Mouse (Mus musculus) embryonic fibroblast, embryonic 13.5 days (primary cell): ENCODE data around the gene Prkaa2.

Experiments used
- CTCF ChIP-seq: IDR thresholded peaks from 2 replicates; pipeline ENCODE4 v1.5.1; 2011; ENCODE audit warnings: mild to moderate bottlenecking, control low read depth, low read length, moderate library complexity, borderline replicate concordance; ENCODE audit not compliant: insufficient read depth
- POLR2A ChIP-seq: IDR thresholded peaks from 2 replicates; pipeline ENCODE4 v1.6.1; 2011; ENCODE audit warnings: low read depth, mild to moderate bottlenecking, control low read depth, low read length, moderate library complexity

DNA sequence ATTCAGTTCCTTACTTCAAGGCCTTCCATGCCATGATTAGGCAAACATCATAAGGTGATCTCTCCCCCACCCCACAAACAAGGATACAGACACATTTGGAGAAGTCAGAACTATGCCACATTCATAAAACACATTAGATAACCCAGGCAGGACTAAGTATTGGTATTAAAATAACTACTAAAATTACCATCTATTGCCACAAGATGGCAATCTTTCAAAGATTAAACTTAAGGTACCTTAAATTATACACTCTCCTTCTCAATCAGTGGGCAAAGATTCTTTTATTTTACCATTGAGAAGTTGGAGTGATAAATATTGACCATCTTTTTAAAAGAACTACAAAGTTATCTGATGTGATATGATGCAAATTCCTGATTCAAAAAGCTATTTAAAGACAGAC, 75.4 kb downstream of the Prkaa2 start:
- TF ChIP-seq POLR2A (no peak), CTCF (no peak)
